Mouse (Mus musculus) CH12.LX (cell line): Measurements from ENCODE around the gene Cct7. TPM values are rescaled to one million over a fixed set of nuclear protein-coding genes. Genes with fewer than 3 reads are reported as not detected.
A peak's percentile ranks its signal among the peaks of the same experiment; 100 is the strongest.

Experiments
- DNase-seq: peaks from one replicate; pipeline ENCODE4 v3.0.0-alpha.2; 2013; ENCODE audit errors: extremely low read depth
- H3K27ac ChIP-seq: 2 replicates; pipeline ENCODE4 v1.5.1; 2012; ENCODE audit warnings: low read depth, mild to moderate bottlenecking, control low read depth, moderate library complexity; ENCODE audit not compliant: insufficient read depth
- H3K27me3 ChIP-seq: replicated peaks from 2 replicates; pipeline ENCODE3; 2012; ENCODE audit warnings: inconsistent platforms
- H3K36me3 ChIP-seq, 2 experiments: replicated peaks in 1 of 2; 2 replicates each; pipeline versions ENCODE3 to v1.6.1; 2012; ENCODE audit warnings: inconsistent platforms in 1 of 2, low read length in 1 of 2, mild to moderate bottlenecking in 1 of 2, mixed read lengths in 1 of 2, moderate library complexity in 1 of 2; ENCODE audit not compliant: control insufficient read depth in 1 of 2, insufficient read depth in 1 of 2
- H3K4me1 ChIP-seq, 2 experiments: 2 replicates each; pipeline ENCODE4 v1.6.1; 2012; ENCODE audit warnings: inconsistent platforms in 1 of 2, moderate library complexity in 1 of 2; ENCODE audit not compliant: insufficient read depth in 2 of 2, control insufficient read depth in 1 of 2
- H3K4me2 ChIP-seq: 2 replicates; pipeline ENCODE4 v1.6.1; 2012; ENCODE audit warnings: low read depth, mild to moderate bottlenecking, control low read depth; ENCODE audit not compliant: poor library complexity, insufficient read depth, severe bottlenecking
- H3K4me3 ChIP-seq, 3 experiments: fragments of 150-350 bp in 1 of 3; sonication (generic) in 1 of 3; replicated peaks in 1 of 3; 2 replicates each; pipeline versions ENCODE3 to v1.5.1; 2011 to 2012; ENCODE audit warnings: low read depth in 2 of 3, low read length in 2 of 3, mild to moderate bottlenecking in 2 of 3, moderate library complexity in 2 of 3, control low read depth in 1 of 3, improper control_type of control experiment in 1 of 3, inconsistent platforms in 1 of 3, mixed read lengths in 1 of 3; ENCODE audit not compliant: poor library complexity in 1 of 3
- H3K79me2 ChIP-seq: replicated peaks from 2 replicates; pipeline ENCODE4 v1.6.1; 2012; ENCODE audit warnings: mild to moderate bottlenecking, moderate library complexity; ENCODE audit not compliant: control insufficient read depth, poor library complexity, insufficient read depth, severe bottlenecking; ENCODE audit errors: extremely low read depth
- H3K9ac ChIP-seq: 2 replicates; pipeline ENCODE4 v1.6.1; 2012; ENCODE audit warnings: low read depth, mild to moderate bottlenecking, control low read depth, moderate library complexity; ENCODE audit not compliant: insufficient read depth
- H3K9me3 ChIP-seq: replicated peaks from 2 replicates; pipeline ENCODE3; 2012; ENCODE audit warnings: low read length, inconsistent platforms, mixed read lengths
- BHLHE40 ChIP-seq: IDR thresholded peaks from 2 replicates; pipeline ENCODE4 v1.6.1; 2011; ENCODE audit warnings: mild to moderate bottlenecking, low read depth, low read length, improper control_type of control experiment
- CHD1 ChIP-seq: IDR thresholded peaks from 2 replicates; pipeline ENCODE4 v1.6.1; 2012; ENCODE audit warnings: low read depth, low read length, improper control_type of control experiment, inconsistent platforms
- CHD2 ChIP-seq: IDR thresholded peaks from 2 replicates; pipeline ENCODE4 v1.6.1; 2011; ENCODE audit warnings: low read length, improper control_type of control experiment
- CTCF ChIP-seq, 2 experiments: IDR thresholded peaks in 1 of 2; conservative IDR thresholded peaks in 1 of 2; 2 replicates each; pipeline ENCODE4 v1.5.1; 2011 to 2012; ENCODE audit warnings: low read depth in 2 of 2, low read length in 2 of 2, improper control_type of control experiment in 1 of 2, inconsistent platforms in 1 of 2, mild to moderate bottlenecking in 1 of 2, moderate library complexity in 1 of 2
- E2F4 ChIP-seq: IDR thresholded peaks from 2 replicates; pipeline ENCODE4 v1.6.1; 2011; ENCODE audit warnings: low read depth, low read length, improper control_type of control experiment; ENCODE audit not compliant: insufficient replicate concordance
- ELF1 ChIP-seq: IDR thresholded peaks from 2 replicates; pipeline ENCODE4 v1.6.1; 2014; ENCODE audit warnings: low read depth, mild to moderate bottlenecking, inconsistent platforms, low read length, improper control_type of control experiment
- EP300 ChIP-seq: IDR thresholded peaks from 2 replicates; pipeline ENCODE4 v1.6.1; 2011; ENCODE audit warnings: low read length, improper control_type of control experiment
- ETS1 ChIP-seq: conservative IDR thresholded peaks from 2 replicates; pipeline ENCODE4 v1.6.1; 2012; ENCODE audit warnings: low read depth, mild to moderate bottlenecking, inconsistent platforms, low read length, improper control_type of control experiment, moderate library complexity
- GABPA ChIP-seq: IDR thresholded peaks from 2 replicates; pipeline ENCODE4 v1.6.1; 2012; ENCODE audit warnings: low read depth, low read length, improper control_type of control experiment, inconsistent platforms; ENCODE audit not compliant: insufficient replicate concordance
- HCFC1 ChIP-seq: IDR thresholded peaks from 2 replicates; pipeline ENCODE4 v1.6.1; 2012; ENCODE audit warnings: low read depth, mild to moderate bottlenecking, inconsistent platforms, low read length, improper control_type of control experiment
- IRF4 ChIP-seq: IDR thresholded peaks from 2 replicates; pipeline ENCODE4 v1.6.1; 2014; ENCODE audit warnings: low read depth, mild to moderate bottlenecking, inconsistent platforms, low read length, improper control_type of control experiment
- JUN ChIP-seq: IDR thresholded peaks from 2 replicates; pipeline ENCODE4 v1.6.1; 2011; ENCODE audit warnings: low read depth, mild to moderate bottlenecking, low read length, improper control_type of control experiment, moderate library complexity; ENCODE audit not compliant: insufficient read depth
- JUND ChIP-seq: conservative IDR thresholded peaks from 2 replicates; pipeline ENCODE4 v1.6.1; 2011; ENCODE audit warnings: low read depth, low read length, improper control_type of control experiment
- KAT2A ChIP-seq: IDR thresholded peaks from 2 replicates; pipeline ENCODE4 v1.6.1; 2012; ENCODE audit warnings: low read length, improper control_type of control experiment, inconsistent platforms; ENCODE audit not compliant: insufficient replicate concordance
- MAFK ChIP-seq: IDR thresholded peaks from 2 replicates; pipeline ENCODE4 v1.6.1; 2011; ENCODE audit warnings: low read length, improper control_type of control experiment; ENCODE audit not compliant: insufficient replicate concordance
- MAX ChIP-seq: IDR thresholded peaks from 2 replicates; pipeline ENCODE4 v1.6.1; 2011; ENCODE audit warnings: low read length, improper control_type of control experiment
- MAZ ChIP-seq: IDR thresholded peaks from 2 replicates; pipeline ENCODE4 v1.6.1; 2012; ENCODE audit warnings: low read depth, mild to moderate bottlenecking, inconsistent platforms, low read length, improper control_type of control experiment, moderate library complexity
- MEF2A ChIP-seq: IDR thresholded peaks from 2 replicates; pipeline ENCODE4 v1.6.1; 2014; ENCODE audit warnings: low read depth, mild to moderate bottlenecking, inconsistent platforms, low read length, improper control_type of control experiment, borderline replicate concordance
- MXI1 ChIP-seq: IDR thresholded peaks from 2 replicates; pipeline ENCODE4 v1.6.1; 2011; ENCODE audit warnings: mild to moderate bottlenecking, low read depth, low read length, improper control_type of control experiment
- MYC ChIP-seq: IDR thresholded peaks from 2 replicates; pipeline ENCODE4 v1.6.1; 2011; ENCODE audit warnings: low read depth, mild to moderate bottlenecking, improper control_type of control experiment, low read length
- NELFE ChIP-seq: IDR thresholded peaks from 2 replicates; pipeline ENCODE4 v1.6.1; 2011; ENCODE audit warnings: low read depth, low read length, improper control_type of control experiment
- NRF1 ChIP-seq: IDR thresholded peaks from 2 replicates; pipeline ENCODE4 v1.6.1; 2014; ENCODE audit warnings: low read depth, mild to moderate bottlenecking, inconsistent platforms, low read length, improper control_type of control experiment, moderate library complexity
- PAX5 ChIP-seq: IDR thresholded peaks from 2 replicates; pipeline ENCODE4 v1.6.1; 2012; ENCODE audit warnings: low read length, inconsistent platforms, mixed read lengths
- POLR2A ChIP-seq: IDR thresholded peaks from 2 replicates; pipeline ENCODE4 v1.6.1; 2011; ENCODE audit warnings: low read depth, mild to moderate bottlenecking, improper control_type of control experiment, low read length
- POLR2AphosphoS2 ChIP-seq: IDR thresholded peaks from 2 replicates; pipeline ENCODE4 v1.6.1; 2011; ENCODE audit warnings: low read depth, low read length, improper control_type of control experiment
- RAD21 ChIP-seq: IDR thresholded peaks from 2 replicates; pipeline ENCODE4 v1.6.1; 2011; ENCODE audit warnings: low read depth, mild to moderate bottlenecking, low read length, improper control_type of control experiment, moderate library complexity
- RCOR1 ChIP-seq: conservative IDR thresholded peaks from 2 replicates; pipeline ENCODE4 v1.6.1; 2012; ENCODE audit warnings: low read depth, mild to moderate bottlenecking, inconsistent platforms, low read length, improper control_type of control experiment
- SIN3A ChIP-seq: IDR thresholded peaks from 2 replicates; pipeline ENCODE4 v1.6.1; 2012; ENCODE audit warnings: low read length, improper control_type of control experiment, inconsistent platforms
- SMC3 ChIP-seq: IDR thresholded peaks from 2 replicates; pipeline ENCODE4 v1.6.1; 2011; ENCODE audit warnings: low read depth, low read length, improper control_type of control experiment
- TBP ChIP-seq: conservative IDR thresholded peaks from 2 replicates; pipeline ENCODE4 v1.6.1; 2011; ENCODE audit warnings: low read depth, low read length, improper control_type of control experiment
- TCF12 ChIP-seq: IDR thresholded peaks from 2 replicates; pipeline ENCODE4 v1.6.1; 2014; ENCODE audit warnings: low read depth, mild to moderate bottlenecking, inconsistent platforms, low read length, improper control_type of control experiment
- UBTF ChIP-seq: IDR thresholded peaks from 2 replicates; pipeline ENCODE4 v1.6.1; 2012; ENCODE audit warnings: low read depth, mild to moderate bottlenecking, inconsistent platforms, low read length, improper control_type of control experiment, moderate library complexity
- USF1 ChIP-seq: IDR thresholded peaks from 2 replicates; pipeline ENCODE4 v1.6.1; 2014; ENCODE audit warnings: low read depth, mild to moderate bottlenecking, inconsistent platforms, low read length, improper control_type of control experiment
- USF2 ChIP-seq: conservative IDR thresholded peaks from 2 replicates; pipeline ENCODE4 v1.6.1; 2011; ENCODE audit warnings: low read depth, low read length, improper control_type of control experiment
- ZC3H11A ChIP-seq: IDR thresholded peaks from 2 replicates; pipeline ENCODE4 v1.6.1; 2012; ENCODE audit warnings: low read depth, mild to moderate bottlenecking, inconsistent platforms, low read length, improper control_type of control experiment
- ZKSCAN1 ChIP-seq: IDR thresholded peaks from 2 replicates; pipeline ENCODE4 v1.6.1; 2012; ENCODE audit warnings: low read depth, inconsistent platforms, low read length, improper control_type of control experiment, borderline replicate concordance
- ZMIZ1 ChIP-seq: IDR thresholded peaks from 2 replicates; pipeline ENCODE4 v1.6.1; 2012; ENCODE audit warnings: low read depth, mild to moderate bottlenecking, inconsistent platforms, low read length, improper control_type of control experiment
- ZNF384 ChIP-seq: IDR thresholded peaks from 2 replicates; pipeline ENCODE4 v1.6.1; 2012; ENCODE audit warnings: low read depth, low read length, improper control_type of control experiment, inconsistent platforms
- dilution Hi-C: fragments of 300-500 bp; cut with MboI; formaldehyde crosslinking; loops from 2 replicates; pipeline ENCODE4 v1.14.3; 2020; ENCODE audit warnings: low sequenced_read_pairs; ENCODE audit not compliant: extremely low pct_unique_long_range_greater_than_20kb, extremely low pct_ligation_motif_present
- in situ Hi-C: fragments of 300-500 bp; cut with MboI; formaldehyde crosslinking; loops from 3 replicates; pipeline ENCODE4 v1.14.3; 2019; ENCODE audit warnings: low sequenced_read_pairs, low pct_ligation_motif_present, low pct_unique_long_range_greater_than_20kb, mixed read lengths
- polyA plus RNA-seq: library from polyadenylated mRNA; unstranded; fragments of >175 nt; gene quantifications from 2 replicates; pipeline ENCODE4 v1.2.1, GENCODE M21; 2012; ENCODE audit warnings: low read depth; ENCODE audit not compliant: insufficient read length
- total RNA-seq, 2 experiments: library from RNA; depleted of rRNA; stranded (reverse); fragments of 300-350 nt in 1 of 2; fragments of >200 nt in 1 of 2; gene quantifications; 2 replicates each; pipeline ENCODE4 v1.2.3; 2012 to 2014

The Cct7 gene
- total and polyA plus RNA-seq, 3 experiments: 483 to 505 (median 484) TPM

GRCm38 (mm10) chr6:85451664-85452410 is 523 bp downstream of the Cct7 start, which contains the start of gene Pradc1:
Gene Pradc1 (minus strand): TSS chr6:85451970.
- Histone ChIP-seq H3K36me3 (peaks cover 3 to 51% of the 10 kb centered on the region in 2 experiments), H3K27me3 (no peaks in the 10 kb centered on the region), H3K79me2 (peaks cover 47% of the 10 kb centered on the region), H3K27ac (peak within 1 kb of the TSS; percentile 85), H3K4me1 (peaks cover 2 to 44% of the 10 kb centered on the region in 2 experiments; a peak in 3 of 4 replicates), H3K4me3 (peak within 1 kb of the TSS; percentile 89 to 99 (median 93)), H3K4me2 (peak within 1 kb of the TSS; percentile 97), H3K9ac (peak within 1 kb of the TSS; percentile 93), H3K9me3 (no peaks in the 10 kb centered on the region)
- no peak for TF ChIP-seq MAZ
- peak; percentile 92 for TF ChIP-seq HCFC1
- TF ChIP-seq CHD2: no peak
- no peak for TF ChIP-seq BHLHE40
- no peak for TF ChIP-seq CHD1
- TF ChIP-seq USF2: no peak
- TF ChIP-seq MAX: peak; percentile 87
- TF ChIP-seq MXI1: no peak; the same call in 1 of the 2 replicates
- TF ChIP-seq PAX5: no peak
- TF ChIP-seq MAFK: no peak
- no peak for TF ChIP-seq ZNF384
- peak; percentile 95 for TF ChIP-seq TCF12
- TF ChIP-seq MEF2A: peak; percentile 50; the same call in 1 of the 2 replicates
- TF ChIP-seq JUN: no peak
- no peak for TF ChIP-seq RAD21
- no peak for TF ChIP-seq RCOR1
- TF ChIP-seq E2F4: no peak
- peak; percentile 92 for TF ChIP-seq NELFE
- peak; percentile 31; the same call in 1 of the 2 replicates for TF ChIP-seq IRF4
- TF ChIP-seq USF1: no peak
- no peak for TF ChIP-seq JUND
- peak; percentile 92; the same call in 1 of the 2 replicates for TF ChIP-seq KAT2A
- peak; percentile 93 for TF ChIP-seq TBP
- TF ChIP-seq UBTF: no peak; the same call in 1 of the 2 replicates
- TF ChIP-seq ZC3H11A: no peak
- TF ChIP-seq SIN3A: peak; percentile 91
- TF ChIP-seq ZKSCAN1: no peak
- peak; percentile 96 for TF ChIP-seq MYC
- no peak for TF ChIP-seq ETS1
- TF ChIP-seq ELF1: peak; percentile 82
- no peak for TF ChIP-seq CTCF (conservative IDR thresholded peaks at IDR 0.05 in 1 of 2, IDR thresholded peaks at IDR 0.05 in 1 of 2; ENCODE audit: low read depth in 2 of 2, low read length in 2 of 2)
- TF ChIP-seq NRF1: no peak
- TF ChIP-seq EP300: no peak
- peak; percentile 86 for TF ChIP-seq POLR2A
- TF ChIP-seq ZMIZ1: no peak; the same call in 1 of the 2 replicates
- TF ChIP-seq GABPA: peak; percentile 77; the same call in 1 of the 2 replicates
- no peak for TF ChIP-seq SMC3
- peak; percentile 61; the same call in 1 of the 2 replicates for TF ChIP-seq POLR2AphosphoS2
- dilution Hi-C loops (no loop called here), in situ Hi-C loops (loop anchor here (25.0 kb wide), 1 partner anchor 460 kb away; the partner anchor contains the start of genes Nat8f1, Nat8f4 and Tprkb)
- peak; percentile 95 for DNase-seq
